Mouse (Mus musculus) bone marrow, adult 2 months (tissue): ENCODE results near the gene Car3. TPM values are rescaled to one million over a fixed set of nuclear protein-coding genes. Genes with fewer than 3 reads are reported as not detected.
A peak's percentile ranks its signal among the peaks of the same experiment; 100 is the strongest.

Source experiments
- H3K27ac ChIP-seq: fragments of 200-500 bp; 2 replicates; pipeline ENCODE4 v1.5.1; 2012; ENCODE audit warnings: low read depth, mild to moderate bottlenecking, control low read depth, inconsistent platforms, low read length; ENCODE audit not compliant: control insufficient read depth, poor library complexity, insufficient read depth
- H3K4me1 ChIP-seq: fragments of 200-500 bp; 2 replicates; pipeline ENCODE4 v1.6.1; 2011; ENCODE audit warnings: low read length; ENCODE audit not compliant: control insufficient read depth, insufficient read depth
- H3K4me3 ChIP-seq: fragments of 200-500 bp; replicated peaks from 2 replicates; pipeline ENCODE3; 2011; ENCODE audit warnings: mild to moderate bottlenecking, low read depth, low read length, control low read depth; ENCODE audit not compliant: control insufficient read depth
- CTCF ChIP-seq: fragments of 200-500 bp; IDR thresholded peaks from 2 replicates; pipeline ENCODE4 v1.5.1; 2011; ENCODE audit warnings: low read length, control low read depth; ENCODE audit not compliant: control insufficient read depth, insufficient read depth
- POLR2A ChIP-seq: fragments of 200-500 bp; IDR thresholded peaks from 2 replicates; pipeline ENCODE4 v1.6.1; 2011; ENCODE audit warnings: low read depth, mild to moderate bottlenecking, control low read depth, low read length, borderline replicate concordance; ENCODE audit not compliant: control insufficient read depth
- WGBS: fragments of 180-500 bp; shearing (Covaris S2); methylation state at CpG from one replicate; pipeline ENCODE4 v1.1.7; 2018; 5-methylcytosine and 5-hydroxymethylcytosine counted together
- polyA plus RNA-seq: library from polyadenylated mRNA; stranded (reverse); fragments of >200 nt; gene quantifications from 2 replicates; pipeline ENCODE4 v1.2.4, GENCODE M21; 2011; ENCODE audit warnings: low replicate concordance; ENCODE audit not compliant: missing spikeins, insufficient read depth, insufficient read length

Gene Car3
- polyA plus RNA-seq, 1 experiment, result 19.2 TPM

DNA sequence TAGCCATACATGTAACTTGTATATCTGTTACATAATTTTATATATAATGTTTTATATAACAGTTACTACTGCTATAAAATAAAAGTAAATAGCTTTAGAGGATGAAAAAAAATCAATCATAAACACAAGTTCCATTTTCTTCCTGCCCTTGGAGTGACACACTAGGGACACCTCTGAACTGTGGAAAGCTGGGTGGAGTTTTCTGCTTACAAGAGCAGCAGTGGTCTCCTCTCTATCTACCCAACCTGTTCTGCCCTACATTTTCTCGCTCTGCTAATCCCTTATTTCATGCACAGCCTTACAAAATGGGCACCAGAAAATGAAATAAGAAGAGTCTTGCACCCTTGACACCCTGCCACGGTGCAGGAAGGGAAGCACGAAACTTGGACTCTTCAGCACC is 16.0 kb downstream of the Car3 start:
- peak overlapping the region; percentile 55 for H3K27ac ChIP-seq
- TF ChIP-seq POLR2A (no peak), CTCF (no peak)
- WGBS, result 49% methylated on average over 3 of the region's 3 CpGs

DNA sequence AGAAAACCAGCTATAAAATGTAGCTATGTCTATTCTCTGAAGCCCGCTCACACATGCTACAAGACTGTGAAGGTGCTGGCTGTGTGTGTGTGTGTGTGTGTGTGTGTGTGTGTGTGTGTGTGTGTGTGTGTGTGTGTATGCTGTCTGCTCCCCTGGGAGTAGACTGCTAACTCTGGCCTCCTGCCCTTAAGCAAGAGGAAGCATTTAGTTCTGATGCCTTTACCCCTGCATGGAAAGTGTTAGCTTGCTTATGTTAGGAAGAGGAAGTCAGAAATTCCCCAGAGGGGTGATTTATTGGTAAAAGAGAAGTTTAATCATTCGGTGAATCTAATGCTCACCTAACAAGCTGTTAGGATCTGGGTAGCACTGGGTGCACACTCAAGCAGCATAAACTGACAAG is 17.0 kb downstream of the Car3 start:
- TF ChIP-seq CTCF (no peak), POLR2A (no peak)
- Histone ChIP-seq H3K4me3 (no peak overlapping the region), H3K27ac (peak overlapping the region; percentile 77), H3K4me1 (peaks cover 2% of the 10 kb centered on the region; the same call in 1 of the 2 replicates)
- 39% methylated on average over 2 of the region's 2 CpGs for WGBS

More for the DNA sequence above, 16.0 kb downstream of the Car3 start:
- no peak overlapping the region for H3K4me3 ChIP-seq
- peaks cover 2% of the 10 kb centered on the region; the same call in 1 of the 2 replicates for H3K4me1 ChIP-seq

DNA sequence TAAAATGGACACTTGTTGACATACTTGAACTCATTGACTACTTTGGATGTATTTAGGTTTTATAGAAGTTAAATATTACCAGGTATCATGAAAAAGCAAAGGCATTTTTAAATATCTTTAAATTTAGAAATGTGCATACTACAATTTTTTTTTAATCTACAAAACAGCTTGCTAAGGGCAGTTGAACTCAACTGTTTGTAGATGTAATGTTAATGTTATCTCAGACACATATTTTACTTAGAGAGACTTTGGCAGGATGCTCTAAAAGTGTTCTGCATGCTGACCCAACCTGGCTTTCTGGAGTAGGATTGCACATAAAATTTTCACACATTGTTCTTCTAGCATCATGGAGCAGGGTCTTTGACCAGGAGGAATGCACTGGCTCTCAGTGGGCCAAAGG is 18.7 kb downstream of the Car3 start:
- H3K4me1 ChIP-seq, result peaks cover 2% of the 10 kb centered on the region; the same call in 1 of the 2 replicates
- H3K4me3 ChIP-seq, result no peak overlapping the region
- TF ChIP-seq CTCF (no peak), POLR2A (no peak)
- H3K27ac ChIP-seq, result peak overlapping the region; percentile 85

DNA sequence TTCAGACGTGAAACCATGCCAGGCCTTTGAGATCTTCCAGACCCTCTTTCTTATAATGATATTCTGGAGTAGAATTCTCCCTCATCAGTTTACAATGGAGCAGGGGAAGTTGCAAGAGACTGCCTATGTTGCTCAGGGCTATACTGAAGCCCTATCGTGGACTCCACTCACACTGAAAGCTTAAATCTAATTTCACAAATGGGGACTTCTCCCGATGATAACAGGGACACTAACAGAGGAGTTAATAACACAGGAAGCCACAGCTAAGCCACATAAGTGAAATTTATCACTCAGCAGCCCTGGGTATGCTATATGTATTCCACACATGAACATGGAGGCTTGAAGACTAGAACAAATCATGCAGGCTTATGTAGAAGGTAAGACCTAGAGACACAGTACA is 19.4 kb downstream of the Car3 start:
- Histone ChIP-seq H3K27ac (no peak overlapping the region; the same call in 1 of the 2 replicates), H3K4me1 (peaks cover 2% of the 10 kb centered on the region; the same call in 1 of the 2 replicates), H3K4me3 (no peak overlapping the region)
- peak; percentile 7; the same call in 1 of the 2 replicates for TF ChIP-seq POLR2A
- no peak for TF ChIP-seq CTCF
- WGBS, result 32% methylated on average over 3 of the region's 3 CpGs

DNA sequence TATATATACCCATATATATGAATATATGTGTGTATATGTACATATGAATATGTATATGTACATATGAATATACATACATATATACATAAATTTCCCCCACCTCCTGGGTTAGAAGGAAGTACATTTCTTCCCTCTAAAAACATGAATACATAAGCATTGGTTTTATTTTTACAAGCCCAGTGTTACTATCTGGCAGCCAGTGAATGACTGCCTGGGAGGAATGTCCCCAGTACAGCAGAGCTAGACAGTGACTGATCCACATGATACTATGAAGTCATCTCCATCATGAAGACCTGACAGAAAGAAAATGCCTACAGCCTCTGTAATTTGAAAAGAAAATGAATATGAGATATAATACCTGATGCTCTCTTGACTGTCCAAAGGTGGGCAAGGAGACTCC is 21.5 kb downstream of the Car3 start:
- Histone ChIP-seq H3K4me3 (no peak overlapping the region), H3K27ac (no peak overlapping the region), H3K4me1 (peaks cover 2% of the 10 kb centered on the region; the same call in 1 of the 2 replicates)
- TF ChIP-seq CTCF (no peak), POLR2A (no peak)

DNA sequence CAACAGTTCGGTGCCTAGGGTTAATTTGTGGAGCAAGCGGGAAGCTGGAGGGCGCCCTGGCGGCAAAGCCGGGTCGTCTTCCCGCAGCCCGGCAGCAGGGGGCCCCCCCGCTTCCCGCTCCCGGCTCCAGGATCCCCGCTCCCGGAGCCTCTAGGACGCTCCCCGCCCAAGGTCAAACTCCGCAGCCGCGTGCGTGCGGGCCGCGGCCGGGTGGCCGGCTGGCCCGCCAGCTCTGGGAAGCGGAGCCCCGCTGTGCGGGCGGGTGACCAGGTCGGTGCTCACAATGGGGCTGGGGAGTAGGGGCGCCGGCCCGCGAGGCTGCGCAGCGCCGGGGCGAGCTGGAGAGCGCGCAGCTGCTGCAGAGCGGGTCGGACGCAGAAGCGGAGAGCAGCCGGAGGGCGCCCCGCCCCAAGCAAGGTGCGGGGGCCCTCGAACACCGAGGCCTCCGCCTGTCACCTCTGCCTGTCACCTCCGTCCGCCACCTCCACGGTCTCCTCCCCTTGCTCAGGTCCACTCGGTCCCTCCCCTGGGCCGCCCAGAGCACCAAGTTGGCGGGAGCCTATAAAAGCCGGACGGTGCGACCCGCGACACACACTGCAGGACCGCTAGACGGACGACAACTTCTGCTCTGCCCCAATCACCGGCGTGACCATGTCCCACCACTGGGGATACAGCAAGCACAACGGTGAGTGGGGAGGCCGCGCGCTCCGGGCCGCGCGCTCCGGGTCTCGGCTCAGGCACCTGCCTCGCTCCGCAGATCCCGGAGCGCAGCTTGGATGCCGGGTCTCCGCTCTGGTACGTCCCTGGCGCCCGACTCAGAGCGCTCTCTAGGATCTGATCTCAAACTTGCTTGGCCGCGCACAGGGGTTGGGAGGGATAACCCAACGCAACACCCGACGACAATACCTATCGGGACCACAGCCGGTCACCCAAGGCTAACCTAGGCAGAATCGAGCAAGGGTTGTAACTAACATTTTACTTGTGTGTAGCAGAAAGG is 23.1 kb downstream of the Car3 start, which contains the start of gene Car2:
Gene Car2, plus strand, starts transcription at position 172 of the 997 bp plus-strand sequence.
- TF ChIP-seq CTCF (no peak), POLR2A (peak; percentile 99)
- peak within 1 kb of the TSS; percentile 69 for H3K4me3 ChIP-seq
- WGBS, result 1% methylated on average over 92 of the region's 95 CpGs
- peak within 1 kb of the TSS; percentile 95 for H3K27ac ChIP-seq
- peaks cover 2% of the 10 kb centered on the region; the same call in 1 of the 2 replicates for H3K4me1 ChIP-seq

DNA sequence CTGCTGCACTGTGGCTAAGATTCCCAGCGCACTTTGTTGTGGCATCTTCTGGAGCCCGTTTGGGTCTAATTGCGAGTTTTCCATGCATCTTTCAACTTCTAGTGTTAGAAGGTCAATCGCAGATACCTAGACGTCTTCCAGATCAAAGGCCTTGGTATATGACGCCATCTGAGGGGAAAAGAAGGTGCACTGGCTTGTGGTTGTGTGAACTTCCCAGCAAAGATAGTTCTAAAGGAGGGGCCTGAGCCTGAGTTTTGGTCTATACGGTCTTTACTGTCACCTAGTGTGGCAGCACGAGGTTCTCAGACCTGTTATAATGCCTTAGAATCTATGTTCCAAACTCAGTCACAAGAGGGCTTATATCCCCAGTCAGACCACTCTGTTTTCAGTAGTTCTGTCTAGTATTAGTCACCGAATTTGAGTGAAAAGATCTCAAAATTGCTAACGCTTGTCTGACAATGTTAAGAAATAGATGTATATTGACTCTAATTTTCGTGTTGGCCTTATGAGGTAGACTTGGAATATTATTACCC is 23.9 kb downstream of the Car3 start:
- H3K4me1 ChIP-seq, result peaks cover 2% of the 10 kb centered on the region; the same call in 1 of the 2 replicates
- H3K4me3 ChIP-seq, result peak overlapping the region; percentile 69
- WGBS, result 2% methylated on average over 11 of the region's 11 CpGs
- H3K27ac ChIP-seq, result peak overlapping the region; percentile 95
- TF ChIP-seq POLR2A (no peak), CTCF (no peak)

DNA sequence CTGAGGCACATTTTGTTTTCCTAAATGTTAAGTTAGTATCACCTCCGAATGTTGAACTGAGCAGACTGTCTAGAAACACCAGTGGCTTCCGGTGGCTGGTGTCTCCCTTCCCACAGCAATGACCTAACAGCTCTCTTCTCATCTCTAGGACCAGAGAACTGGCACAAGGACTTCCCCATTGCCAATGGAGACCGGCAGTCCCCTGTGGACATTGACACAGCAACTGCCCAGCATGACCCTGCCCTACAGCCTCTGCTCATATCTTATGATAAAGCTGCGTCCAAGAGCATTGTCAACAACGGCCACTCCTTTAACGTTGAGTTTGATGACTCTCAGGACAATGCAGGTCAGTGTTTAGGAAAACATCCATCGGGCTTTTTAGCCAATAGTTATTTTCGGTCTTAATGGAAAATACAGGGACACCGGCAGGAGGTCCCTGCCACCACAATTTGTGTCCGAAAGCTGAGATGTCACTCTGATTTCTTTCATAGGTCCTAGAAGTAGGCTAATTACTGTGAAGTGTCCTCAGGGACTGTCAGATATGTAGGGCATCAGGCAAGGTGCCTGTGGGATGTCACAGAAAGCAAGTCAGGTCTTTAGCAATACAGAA is 24.5 kb downstream of the Car3 start:
- H3K4me1 ChIP-seq, result peaks cover 2% of the 10 kb centered on the region; the same call in 1 of the 2 replicates
- TF ChIP-seq CTCF (no peak), POLR2A (no peak)
- 13% methylated on average over 10 of the region's 10 CpGs for WGBS
- H3K4me3 ChIP-seq, result peak overlapping the region; percentile 69
- peak overlapping the region; percentile 68 for H3K27ac ChIP-seq
